Mouse (Mus musculus): Measurements from ENCODE around the gene Pbrm1.

Pbrm1 gene

GRCm38 (mm10) chr14:31169508-31169907, 150.6 kb downstream of the Pbrm1 start:
- no peak for DNase-seq

GRCm38 (mm10) chr14:31170963-31171362, 152.0 kb downstream of the Pbrm1 start:
- DNase-seq, result no peak
